Comparison of ENCODE assay signal across 8 mouse cellular contexts in the genomic region with DNA sequence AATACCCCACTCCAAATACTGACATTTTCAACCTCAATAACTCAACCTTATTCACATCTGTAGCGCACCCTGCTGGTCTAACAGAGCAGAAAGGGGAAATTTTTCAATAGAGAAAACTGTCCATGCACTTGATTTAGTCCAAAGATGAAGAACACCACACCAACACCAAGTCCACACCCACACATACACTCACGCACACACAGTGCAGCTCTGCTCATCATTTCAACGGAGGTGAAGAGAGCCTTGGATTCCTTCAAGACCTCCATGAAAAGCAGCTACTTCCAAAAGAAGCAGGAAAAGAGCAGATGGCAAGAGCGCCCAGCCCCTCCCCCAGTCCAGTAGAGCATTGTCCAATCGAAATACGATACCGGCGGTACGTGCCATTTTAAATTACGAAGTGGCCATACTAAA. TPM values are rescaled to one million over a fixed set of nuclear protein-coding genes. Genes with fewer than 3 reads are reported as not detected.
DNase-seq lines count a peak whose midpoint lies in the region; ATAC-seq and TF ChIP-seq lines count a peak whose summit lies in the region.

No protein-coding gene starts in this region.

- peak overlapping the region; percentile 84 for H3K4me2 ChIP-seq in hindbrain, embryonic 13.5 days
- peak overlapping the region; percentile 54 for H3K4me2 ChIP-seq in lung, postnatal 0 days (replicated peaks; ENCODE audit: low read depth, low read length)

- CTCF ChIA-PET in Patski (lab: Charles Lee): interaction anchor here (1.0 to 3.3 kb wide), 8 partner anchors 11 to 293 kb away, joined by 3 to 35 read pairs (median 4); partner anchors contain the start of gene Txndc11

- POLR2A ChIA-PET in Patski (lab: Charles Lee): interaction anchor here (3.8 kb wide), 1 partner anchor 28 kb away, joined by 13 read pairs; the partner anchor contains the start of gene Rsl1d1

- no peaks in the 10 kb centered on the region for H3K36me3 ChIP-seq in hindbrain, embryonic 13.5 days
- H3K36me3 ChIP-seq in lung, postnatal 0 days (ENCODE audit: insufficient read depth, low read length): no peaks in the 10 kb centered on the region

- 0 out of 2 replicates have a peak overlapping the region, but pooled peaks have one; percentile 93 for H3K27ac ChIP-seq in hindbrain, embryonic 13.5 days
- peak overlapping the region; percentile 95 for H3K27ac ChIP-seq in lung, postnatal 0 days (ENCODE audit: low read length)

- peak overlapping the region; percentile 87 for H3K9ac ChIP-seq in hindbrain, embryonic 13.5 days
- 0 out of 2 replicates have a peak overlapping the region, but pooled peaks have one; percentile 81 for H3K9ac ChIP-seq in lung, postnatal 0 days (replicated peaks; ENCODE audit: low read depth)

- no peaks in the 10 kb centered on the region for H3K9me3 ChIP-seq in hindbrain, embryonic 13.5 days
- H3K9me3 ChIP-seq in lung, postnatal 0 days (ENCODE audit: low read length): no peaks in the 10 kb centered on the region

- TF ChIP-seq CTCF in Patski (IDR thresholded peaks at IDR 0.05): peak; percentile 77
- TF ChIP-seq CTCF in lung, postnatal 0 days (IDR thresholded peaks at IDR 0.05): peak; percentile 73

- no peaks in the 10 kb centered on the region for H3K27me3 ChIP-seq in Patski
- peaks cover 4% of the 10 kb centered on the region; the same call in 1 of the 2 replicates for H3K27me3 ChIP-seq in hindbrain, embryonic 13.5 days
- H3K27me3 ChIP-seq in lung, postnatal 0 days (replicated peaks; ENCODE audit: insufficient read depth, low read length): no peaks in the 10 kb centered on the region

- ATAC-seq in Patski: no peak
- ATAC-seq in hindbrain, embryonic 13.5 days (ENCODE audit: low FRiP score): no peak
- ATAC-seq in lung, postnatal 0 days: no peak

- in situ Hi-C loops in Patski (cut with MboI; ENCODE audit: low pct_unique_long_range_greater_than_20kb): no loop called here

- 11% methylated on average over 10 of the region's 10 CpGs for WGBS in hindbrain, embryonic 13.5 days
- 9% methylated on average over 10 of the region's 10 CpGs for WGBS in lung, postnatal 0 days

- peak; percentile 19 for DNase-seq in Patski (ENCODE audit: low read depth, low spot score)
- peak; percentile 42 for DNase-seq in cerebellum, adult 9-11 months
- DNase-seq in frontal cortex, adult 2 months (ENCODE audit: extremely low spot score in 1 of 2, low spot score in 1 of 2): peak; percentile 15 to 62
- DNase-seq in layer of hippocampus, postnatal 10 days (ENCODE audit: low spot score in 2 of 2): peak; percentile 49 to 62
- peak; percentile 82 for DNase-seq in lung, postnatal 0 days (ENCODE audit: low spot score)
- DNase-seq in ovary, postnatal 14 days (ENCODE audit: low spot score): peak; percentile 22
- DNase-seq in thymus, postnatal 25 days: peak; percentile 65

- H3K4me1 ChIP-seq in hindbrain, embryonic 13.5 days (replicated peaks): peaks cover 40% of the 10 kb centered on the region
- peaks cover 4% of the 10 kb centered on the region; the same call in 1 of the 2 replicates for H3K4me1 ChIP-seq in lung, postnatal 0 days (ENCODE audit: insufficient read depth, low read depth, low read length)

- TF ChIP-seq EP300 in lung, postnatal 0 days (IDR thresholded peaks at IDR 0.05): no peak

- H3K4me3 ChIP-seq in hindbrain, embryonic 13.5 days: peak overlapping the region; percentile 85
- peak overlapping the region; percentile 98 for H3K4me3 ChIP-seq in lung, postnatal 0 days (ENCODE audit: low read depth, low read length)

RNA-seq across cellular contexts. Expression of gene Zc3h7a, which starts 1.5 kb away (rescaled TPM):
- polyA plus RNA-seq in Patski (2021): 75.4 TPM
- polyA plus RNA-seq in frontal cortex, adult 2 months (2012; rRNA removed): 90.4 and 104 TPM in 2 replicates
- 77.1 and 84.1 TPM in 2 replicates for polyA plus RNA-seq in hindbrain, embryonic 13.5 days (2015; fragmentation: Nextera tagmentation; extraction: Ambion mirVana)
- 10 to 100 TPM; 66.6 to 79.4 TPM for total RNA-seq in layer of hippocampus, postnatal 10 days (2021)
- 52.4 and 58.3 TPM in 2 replicates for polyA plus RNA-seq in lung, postnatal 0 days (2015; fragmentation: Nextera tagmentation; extraction: Ambion mirVana)

RNA-seq across cellular contexts. Expression of gene Rsl1d1, which starts 28.5 kb away (rescaled TPM):
- polyA plus RNA-seq in Patski (2021): 111 TPM
- polyA plus RNA-seq in frontal cortex, adult 2 months (2012; rRNA removed): 41.9 and 45.8 TPM in 2 replicates
- polyA plus RNA-seq in hindbrain, embryonic 13.5 days (2015; fragmentation: Nextera tagmentation; extraction: Ambion mirVana): 144 and 151 TPM in 2 replicates
- 10 to 100 TPM; 58.0 to 62.6 TPM for total RNA-seq in layer of hippocampus, postnatal 10 days (2021)
- polyA plus RNA-seq in lung, postnatal 0 days (2015; fragmentation: Nextera tagmentation; extraction: Ambion mirVana): 64.3 and 70.1 TPM in 2 replicates

RNA-seq across cellular contexts. Expression of gene Txndc11, which starts 40.2 kb away (rescaled TPM):
- polyA plus RNA-seq in Patski (2021): 37.3 TPM
- 31.0 and 32.7 TPM in 2 replicates for polyA plus RNA-seq in frontal cortex, adult 2 months (2012; rRNA removed)
- 25.7 and 27.9 TPM in 2 replicates for polyA plus RNA-seq in hindbrain, embryonic 13.5 days (2015; fragmentation: Nextera tagmentation; extraction: Ambion mirVana)
- 10 to 100 TPM; 36.5 to 39.1 TPM for total RNA-seq in layer of hippocampus, postnatal 10 days (2021)
- 27.5 and 29.2 TPM in 2 replicates for polyA plus RNA-seq in lung, postnatal 0 days (2015; fragmentation: Nextera tagmentation; extraction: Ambion mirVana)

Comparison
In these comparisons a context has a peak if more than half of its experiments do, and no peak if none do; other contexts are left out.
1. DNase-seq: peak in every context shown above with its lines; median percentile 82 in lung, postnatal 0 days; 65 in thymus, postnatal 25 days; 56 in layer of hippocampus, postnatal 10 days; 42 in cerebellum, adult 9-11 months; 38 in frontal cortex, adult 2 months; 22 in ovary, postnatal 14 days; 19 in Patski.